Mouse (Mus musculus): ENCODE measurements around the gene Tmem178b. TPM values are rescaled to one million over a fixed set of nuclear protein-coding genes. Genes with fewer than 3 reads are reported as not detected.

The Tmem178b gene
- total RNA-seq, 1 experiment, result 0.04 TPM

DNA sequence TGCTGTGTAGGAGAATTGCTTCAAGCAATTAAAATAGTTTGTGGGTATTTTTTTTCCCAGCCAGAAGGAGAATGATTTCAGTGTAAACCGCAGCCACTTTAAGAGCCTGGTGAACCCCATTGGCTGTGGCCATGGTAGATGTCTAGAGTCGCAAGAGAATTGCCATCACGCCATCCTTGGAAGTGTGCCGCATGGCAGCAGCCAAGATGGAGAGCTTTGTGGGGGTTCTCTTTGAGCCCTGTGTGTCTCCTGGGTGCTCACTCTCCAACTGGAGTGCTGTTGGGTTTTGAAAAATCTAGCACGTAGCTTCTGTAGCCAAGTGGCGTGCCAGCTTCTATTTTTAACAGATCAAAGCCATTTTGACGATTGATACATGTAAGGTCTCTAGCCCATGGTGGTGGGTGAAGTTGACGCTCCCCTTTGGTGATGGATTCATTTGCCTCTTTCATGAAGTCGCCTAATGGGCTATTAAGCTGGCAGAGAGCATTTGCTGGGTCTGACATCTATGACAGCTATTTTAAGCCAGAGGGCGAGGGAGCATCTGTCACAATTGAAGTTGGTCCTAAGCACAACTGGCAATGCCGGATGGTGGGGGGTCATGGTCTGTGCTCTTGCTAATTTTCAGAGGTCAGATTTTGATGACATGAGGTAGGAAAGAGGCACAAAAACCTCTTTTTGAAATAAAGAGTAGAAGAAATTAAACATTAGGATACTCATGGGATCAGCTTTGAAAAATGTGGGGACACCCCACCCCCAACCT lies 133.1 kb downstream of the Tmem178b start:
- no peak for DNase-seq (ENCODE audit: low read depth, low spot score)
- in situ Hi-C loops (cut with MboI; ENCODE audit: low sequenced_read_pairs in 2 of 2, unreplicated experiment in 2 of 2), result no loop called here
- Histone ChIP-seq H3K36me3 (ENCODE audit: control insufficient read depth, insufficient read depth, low read length, poor library complexity, severe bottlenecking) (no peaks in the 10 kb centered on the region), H3K4me1 (ENCODE audit: control insufficient read depth in 2 of 2, insufficient read depth in 2 of 2, low read length in 2 of 2, poor library complexity in 1 of 2) (no peaks in the 10 kb centered on the region), H3K9me3 (ENCODE audit: control insufficient read depth, insufficient read depth, low read depth, low read length) (no peaks in the 10 kb centered on the region), H3K27ac (ENCODE audit: insufficient read depth, low read depth, low read length, poor library complexity, severe bottlenecking) (no peak overlapping the region), H3K4me3 (ENCODE audit: insufficient read depth in 1 of 2, low read depth in 1 of 2, low read length in 2 of 2, poor library complexity in 1 of 2, severe bottlenecking in 1 of 2) (no peak overlapping the region), H3K9ac (ENCODE audit: insufficient read depth, low read depth, low read length, poor library complexity, severe bottlenecking) (no peak overlapping the region)
- TF ChIP-seq ZC3H11A (IDR thresholded peaks at IDR 0.05; ENCODE audit: borderline replicate concordance, low read depth, low read length), result no peak

DNA sequence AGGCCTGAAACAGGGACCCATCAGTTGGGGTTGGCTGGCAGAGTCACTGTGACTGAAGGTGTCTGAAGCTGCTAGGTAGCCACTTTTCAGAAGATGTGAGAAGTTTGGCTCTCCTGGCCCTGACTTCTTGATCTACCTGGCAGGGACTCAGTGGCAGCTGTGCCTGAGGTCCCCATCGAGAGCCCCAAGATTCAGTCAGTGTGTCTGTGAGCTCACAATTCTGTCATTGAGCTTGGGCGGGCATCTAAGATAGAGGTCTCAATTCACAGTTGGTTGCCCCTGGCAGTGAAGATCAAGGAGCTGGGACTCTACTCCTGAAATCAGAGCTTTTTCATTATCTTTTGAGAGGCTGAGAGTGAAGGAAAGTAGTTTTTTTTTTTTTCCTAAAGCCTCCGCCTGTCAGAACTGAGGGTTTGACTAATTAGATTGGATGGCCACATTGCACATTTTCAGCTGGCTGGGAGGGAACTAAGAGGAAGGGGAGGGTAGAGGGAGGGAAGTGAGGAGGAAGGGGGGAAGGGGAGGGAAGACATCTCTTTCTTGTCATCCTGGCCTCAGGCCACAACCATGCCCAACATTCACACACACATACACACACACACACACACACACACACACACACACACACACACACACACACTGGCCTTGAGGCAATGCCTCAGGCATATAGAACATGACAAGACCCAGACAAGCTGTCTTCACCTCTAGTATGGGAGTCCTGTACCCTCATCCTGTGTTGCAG lies 135.3 kb downstream of the Tmem178b start:
- in situ Hi-C loops (cut with MboI; ENCODE audit: low sequenced_read_pairs in 2 of 2, unreplicated experiment in 2 of 2), result no loop called here
- no peak overlapping the region for H3K4me3 ChIP-seq (ENCODE audit: insufficient read depth in 1 of 2, low read depth in 1 of 2, low read length in 2 of 2, poor library complexity in 1 of 2, severe bottlenecking in 1 of 2)
- no peak for DNase-seq (ENCODE audit: low read depth, low spot score)
- H3K4me1 ChIP-seq (ENCODE audit: control insufficient read depth in 2 of 2, insufficient read depth in 2 of 2, low read length in 2 of 2, poor library complexity in 1 of 2), result peaks cover 0 to under 1% of the 10 kb centered on the region in 2 experiments; a peak in 1 of 4 replicates
- H3K9ac ChIP-seq (ENCODE audit: insufficient read depth, low read depth, low read length, poor library complexity, severe bottlenecking), result no peak overlapping the region
- H3K9me3 ChIP-seq (ENCODE audit: control insufficient read depth, insufficient read depth, low read depth, low read length), result no peaks in the 10 kb centered on the region
- no peak overlapping the region for H3K27ac ChIP-seq (ENCODE audit: insufficient read depth, low read depth, low read length, poor library complexity, severe bottlenecking)
- TF ChIP-seq ZC3H11A (IDR thresholded peaks at IDR 0.05; ENCODE audit: borderline replicate concordance, low read depth, low read length) (no peak), CHD2 (IDR thresholded peaks at IDR 0.05; ENCODE audit: low read depth, low read length) (no peak), HCFC1 (IDR thresholded peaks at IDR 0.05; ENCODE audit: borderline replicate concordance, insufficient read depth, low read length) (no peak), ZNF384 (IDR thresholded peaks at IDR 0.05; ENCODE audit: low read depth, low read length) (no peak), MAFK (IDR thresholded peaks at IDR 0.05; ENCODE audit: insufficient read depth, low read depth, low read length) (no peak)
- no peaks in the 10 kb centered on the region for H3K36me3 ChIP-seq (ENCODE audit: control insufficient read depth, insufficient read depth, low read length, poor library complexity, severe bottlenecking)

DNA sequence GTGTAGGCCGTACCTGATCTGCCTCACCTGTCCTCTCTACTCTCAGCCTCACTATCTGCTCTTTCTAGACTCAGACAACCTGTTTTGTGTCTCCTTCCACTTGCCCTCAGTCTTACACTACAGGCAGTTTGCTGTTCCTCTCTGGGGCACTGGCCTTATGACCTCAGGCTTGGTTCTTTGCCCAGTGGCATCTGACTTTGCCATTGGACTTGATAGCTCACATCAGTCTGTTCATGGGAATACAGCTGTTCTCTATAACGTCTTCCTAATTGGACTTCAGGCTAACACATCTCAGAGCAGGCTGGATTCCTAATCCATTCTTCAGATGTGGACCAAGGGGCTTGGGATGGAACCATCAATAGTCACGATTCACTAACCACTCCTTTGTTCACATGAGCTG lies 136.6 kb downstream of the Tmem178b start:
- no peak for TF ChIP-seq HCFC1 (IDR thresholded peaks at IDR 0.05; ENCODE audit: borderline replicate concordance, insufficient read depth, low read length)
- TF ChIP-seq CHD2 (IDR thresholded peaks at IDR 0.05; ENCODE audit: low read depth, low read length), result no peak
- TF ChIP-seq ZC3H11A (IDR thresholded peaks at IDR 0.05; ENCODE audit: borderline replicate concordance, low read depth, low read length), result no peak
- TF ChIP-seq MAFK (IDR thresholded peaks at IDR 0.05; ENCODE audit: insufficient read depth, low read depth, low read length), result no peak
- TF ChIP-seq ZNF384 (IDR thresholded peaks at IDR 0.05; ENCODE audit: low read depth, low read length), result no peak
- Histone ChIP-seq H3K9ac (ENCODE audit: insufficient read depth, low read depth, low read length, poor library complexity, severe bottlenecking) (no peak overlapping the region), H3K4me1 (ENCODE audit: control insufficient read depth in 2 of 2, insufficient read depth in 2 of 2, low read length in 2 of 2, poor library complexity in 1 of 2) (peaks cover 0 to 3% of the 10 kb centered on the region in 2 experiments; a peak in 1 of 4 replicates), H3K4me3 (ENCODE audit: insufficient read depth in 1 of 2, low read depth in 1 of 2, low read length in 2 of 2, poor library complexity in 1 of 2, severe bottlenecking in 1 of 2) (no peak overlapping the region), H3K36me3 (ENCODE audit: control insufficient read depth, insufficient read depth, low read length, poor library complexity, severe bottlenecking) (no peaks in the 10 kb centered on the region), H3K27ac (ENCODE audit: insufficient read depth, low read depth, low read length, poor library complexity, severe bottlenecking) (no peak overlapping the region), H3K9me3 (ENCODE audit: control insufficient read depth, insufficient read depth, low read depth, low read length) (no peaks in the 10 kb centered on the region)
- in situ Hi-C loops (cut with MboI; ENCODE audit: low sequenced_read_pairs in 2 of 2, unreplicated experiment in 2 of 2), result no loop called here
- DNase-seq (ENCODE audit: low read depth, low spot score), result no peak

DNA sequence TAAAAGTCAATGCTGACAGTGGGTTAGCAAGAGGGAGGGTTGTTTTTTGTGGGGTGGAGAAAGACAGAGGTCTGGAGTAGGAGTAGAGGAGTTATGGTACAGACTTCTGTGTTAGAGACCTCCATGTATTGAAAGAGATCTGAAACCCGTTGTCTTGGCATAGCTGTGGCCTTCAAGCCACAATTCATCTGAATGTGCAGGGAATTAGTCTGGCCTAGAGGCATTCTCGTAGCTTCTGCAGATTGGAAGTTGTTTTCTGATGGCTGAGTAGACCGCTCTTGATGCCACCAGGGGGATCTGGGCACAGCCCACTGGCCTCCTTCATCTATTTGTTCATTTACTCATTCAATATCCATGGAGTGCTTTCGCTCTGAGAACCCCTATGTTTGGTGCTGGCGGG lies 138.0 kb downstream of the Tmem178b start:
- in situ Hi-C loops (cut with MboI; ENCODE audit: low sequenced_read_pairs in 2 of 2, unreplicated experiment in 2 of 2), result no loop called here
- no peak for DNase-seq (ENCODE audit: low read depth, low spot score)
- H3K27ac ChIP-seq (ENCODE audit: insufficient read depth, low read depth, low read length, poor library complexity, severe bottlenecking), result no peak overlapping the region

More for the DNA sequence above, 138.0 kb downstream of the Tmem178b start:
- H3K4me3 ChIP-seq (ENCODE audit: insufficient read depth in 1 of 2, low read depth in 1 of 2, low read length in 2 of 2, poor library complexity in 1 of 2, severe bottlenecking in 1 of 2), result no peak overlapping the region
- no peak for TF ChIP-seq CHD2 (IDR thresholded peaks at IDR 0.05; ENCODE audit: low read depth, low read length)
- TF ChIP-seq MAFK (IDR thresholded peaks at IDR 0.05; ENCODE audit: insufficient read depth, low read depth, low read length), result no peak
- no peak for TF ChIP-seq ZC3H11A (IDR thresholded peaks at IDR 0.05; ENCODE audit: borderline replicate concordance, low read depth, low read length)
- no peak for TF ChIP-seq ZNF384 (IDR thresholded peaks at IDR 0.05; ENCODE audit: low read depth, low read length)
- TF ChIP-seq HCFC1 (IDR thresholded peaks at IDR 0.05; ENCODE audit: borderline replicate concordance, insufficient read depth, low read length), result no peak
- H3K36me3 ChIP-seq (ENCODE audit: control insufficient read depth, insufficient read depth, low read length, poor library complexity, severe bottlenecking), result no peaks in the 10 kb centered on the region; the same call in 1 of the 2 replicates
- no peaks in the 10 kb centered on the region for H3K9me3 ChIP-seq (ENCODE audit: control insufficient read depth, insufficient read depth, low read depth, low read length)
- H3K9ac ChIP-seq (ENCODE audit: insufficient read depth, low read depth, low read length, poor library complexity, severe bottlenecking), result no peak overlapping the region
- H3K4me1 ChIP-seq (ENCODE audit: control insufficient read depth in 2 of 2, insufficient read depth in 2 of 2, low read length in 2 of 2, poor library complexity in 1 of 2), result peaks cover 0 to 5% of the 10 kb centered on the region in 2 experiments; a peak in 1 of 4 replicates

All from ES-E14 (cell line).